Mouse (Mus musculus): ENCODE measurements around the gene Coq6. TPM values are rescaled to one million over a fixed set of nuclear protein-coding genes. Genes with fewer than 3 reads are reported as not detected.

Gene Coq6
- total RNA-seq, 2 experiments from 2014 or later, result 20.0 to 31.0 TPM

DNA sequence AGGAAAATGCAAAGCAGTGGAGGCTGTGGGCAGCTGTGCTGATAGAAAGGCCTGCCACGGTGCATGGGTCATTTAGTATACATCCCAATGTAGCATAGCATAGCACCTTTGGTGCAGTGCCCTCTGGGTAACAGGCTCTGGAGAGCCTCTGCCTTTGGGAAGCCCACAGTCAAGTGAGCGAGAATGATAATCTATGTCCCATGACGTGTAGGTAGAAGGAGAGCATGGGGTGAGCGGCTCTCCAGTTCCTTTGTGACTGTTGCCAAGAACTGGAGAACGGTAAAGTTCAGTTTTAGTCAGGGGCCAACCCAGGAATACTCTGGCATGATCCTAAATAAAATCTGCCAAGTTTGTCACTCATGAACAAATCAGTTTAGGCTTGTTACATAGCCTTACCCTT lies 10.2 kb downstream of the Coq6 start:
- intact Hi-C loops (cut with DNase I), result no loop called here
- TF ChIP-seq CTCF (IDR thresholded peaks at IDR 0.05), result no peak
- Histone ChIP-seq H3K27ac (no peak overlapping the region), H3K4me3 (no peak overlapping the region)
- DNase-seq, result no peak

DNA sequence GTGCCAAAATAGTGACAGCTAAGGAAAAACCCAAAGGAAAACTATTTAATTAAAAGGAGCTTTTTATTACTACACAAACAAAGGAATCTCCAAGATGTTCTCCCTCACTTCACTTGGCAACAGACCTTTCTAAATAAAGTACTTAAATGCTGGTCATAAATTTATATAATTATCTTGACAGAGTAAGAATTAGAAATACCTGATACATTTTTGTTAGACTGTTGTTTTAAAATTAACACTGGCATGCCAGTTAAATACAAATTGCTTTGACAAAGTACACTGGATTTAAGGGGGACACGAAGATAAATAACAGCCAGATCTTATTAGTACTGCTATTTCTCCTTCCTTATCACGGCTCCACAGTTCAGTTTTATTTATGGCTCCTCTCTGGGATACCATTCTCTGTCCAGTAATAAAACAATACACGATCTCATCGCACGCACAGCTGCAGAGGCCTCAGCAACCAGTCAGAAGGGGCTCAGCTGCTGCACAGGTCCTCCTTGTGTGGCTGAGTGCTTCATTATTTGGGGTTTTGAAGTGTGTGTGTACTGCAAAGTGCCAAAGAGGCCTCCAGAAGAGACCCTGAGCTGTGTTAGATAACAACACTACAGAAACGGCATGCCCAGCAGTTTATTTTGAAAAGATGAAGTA lies 12.5 kb downstream of the Coq6 start:
- Histone ChIP-seq H3K27ac (no peak overlapping the region), H3K4me3 (no peak overlapping the region)
- DNase-seq, result no peak
- intact Hi-C loops (cut with DNase I), result no loop called here
- TF ChIP-seq CTCF (IDR thresholded peaks at IDR 0.05), result no peak

DNA sequence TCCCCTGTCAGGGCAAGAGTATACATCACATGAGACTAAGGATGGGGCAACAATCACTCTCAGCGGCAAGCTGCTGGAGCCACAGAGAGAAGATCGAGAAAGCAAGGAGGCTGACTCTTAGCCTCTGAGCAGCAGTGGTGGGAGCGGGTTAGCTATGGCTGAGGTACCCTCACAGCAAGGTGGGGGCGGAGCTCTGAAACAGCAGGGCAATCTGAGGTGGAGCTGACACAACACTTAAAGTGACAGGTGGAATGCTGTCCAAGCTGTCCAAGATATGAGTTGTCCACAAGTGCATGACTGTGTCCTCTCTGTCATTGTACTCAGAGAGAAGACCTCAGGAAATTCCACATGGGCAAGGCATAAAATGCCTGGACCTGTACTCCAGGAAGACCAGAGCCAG lies 20.9 kb downstream of the Coq6 start:
- Histone ChIP-seq H3K4me3 (no peak overlapping the region), H3K27ac (no peak overlapping the region)
- TF ChIP-seq CTCF (IDR thresholded peaks at IDR 0.05), result no peak
- no peak for DNase-seq
- intact Hi-C loops (cut with DNase I), result no loop called here

DNA sequence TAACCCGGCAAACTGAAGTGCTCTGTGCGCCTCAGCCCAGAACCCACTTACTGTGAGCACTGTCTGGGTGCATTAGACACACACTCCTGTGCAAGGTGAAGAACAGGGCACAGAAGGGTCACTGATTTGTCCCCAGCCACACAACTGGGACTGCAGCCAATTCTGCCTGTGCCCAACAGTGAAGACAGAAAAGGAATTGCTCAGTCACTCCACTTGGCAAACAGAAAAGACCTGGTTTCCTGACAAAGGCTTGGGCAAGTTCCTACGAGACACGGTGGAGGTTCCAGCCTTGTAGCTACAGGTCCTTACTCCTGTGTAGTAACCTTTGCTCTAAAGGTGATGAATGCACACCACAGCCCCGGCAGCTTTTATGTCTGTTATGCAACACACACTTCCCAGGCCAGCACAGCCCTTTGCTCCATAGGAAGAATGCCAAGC lies 23.2 kb downstream of the Coq6 start:
- peak; percentile 46 for DNase-seq
- peak overlapping the region; percentile 28; the same call in 1 of the 2 replicates for H3K27ac ChIP-seq
- intact Hi-C loops (cut with DNase I), result no loop called here
- TF ChIP-seq CTCF (IDR thresholded peaks at IDR 0.05), result no peak
- H3K4me3 ChIP-seq, result no peak overlapping the region

DNA sequence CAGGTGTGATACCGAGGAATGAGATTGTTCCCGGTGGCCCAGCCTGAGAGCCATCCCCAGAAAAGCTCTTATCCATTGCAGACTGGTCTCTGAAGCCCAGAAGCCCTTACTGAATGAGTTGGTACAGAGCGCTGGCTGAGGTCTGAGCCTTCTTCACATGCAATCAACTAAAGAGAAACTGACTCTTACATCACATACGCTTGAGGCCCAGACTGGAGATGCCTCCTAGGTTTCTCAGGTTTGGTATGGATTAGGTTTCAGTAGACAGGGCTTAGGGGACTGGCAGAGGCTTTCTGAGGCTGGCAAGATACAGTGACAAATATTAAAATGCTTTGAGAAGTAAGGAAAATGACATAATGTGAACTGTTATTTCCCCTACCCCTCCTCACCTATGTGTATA lies 24.0 kb downstream of the Coq6 start:
- TF ChIP-seq CTCF (IDR thresholded peaks at IDR 0.05), result no peak
- DNase-seq, result no peak
- Histone ChIP-seq H3K27ac (peak overlapping the region; percentile 28; the same call in 1 of the 2 replicates), H3K4me3 (no peak overlapping the region)
- intact Hi-C loops (cut with DNase I), result no loop called here

DNA sequence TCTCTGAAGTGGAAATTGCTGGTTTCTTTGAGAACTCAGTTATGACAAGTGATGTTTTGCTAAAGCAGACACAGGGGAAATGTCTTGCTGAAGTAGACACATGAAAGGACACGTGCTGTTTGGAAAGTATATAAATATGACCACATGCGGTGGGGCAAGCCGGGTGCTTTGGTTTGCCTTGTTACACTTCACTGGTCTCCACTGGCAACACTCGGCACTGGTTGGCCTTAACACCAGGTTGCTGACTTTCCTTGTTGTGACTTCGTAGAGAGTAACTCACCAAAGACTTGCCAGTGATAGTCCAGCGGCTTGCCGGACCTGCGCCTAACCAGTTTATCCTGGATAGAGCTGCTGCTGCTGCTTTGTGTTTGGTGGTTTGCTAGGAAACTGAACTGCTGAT lies 26.6 kb downstream of the Coq6 start:
- TF ChIP-seq CTCF (IDR thresholded peaks at IDR 0.05), result no peak
- intact Hi-C loops (cut with DNase I), result no loop called here
- Histone ChIP-seq H3K27ac (no peak overlapping the region), H3K4me3 (no peak overlapping the region)
- no peak for DNase-seq

DNA sequence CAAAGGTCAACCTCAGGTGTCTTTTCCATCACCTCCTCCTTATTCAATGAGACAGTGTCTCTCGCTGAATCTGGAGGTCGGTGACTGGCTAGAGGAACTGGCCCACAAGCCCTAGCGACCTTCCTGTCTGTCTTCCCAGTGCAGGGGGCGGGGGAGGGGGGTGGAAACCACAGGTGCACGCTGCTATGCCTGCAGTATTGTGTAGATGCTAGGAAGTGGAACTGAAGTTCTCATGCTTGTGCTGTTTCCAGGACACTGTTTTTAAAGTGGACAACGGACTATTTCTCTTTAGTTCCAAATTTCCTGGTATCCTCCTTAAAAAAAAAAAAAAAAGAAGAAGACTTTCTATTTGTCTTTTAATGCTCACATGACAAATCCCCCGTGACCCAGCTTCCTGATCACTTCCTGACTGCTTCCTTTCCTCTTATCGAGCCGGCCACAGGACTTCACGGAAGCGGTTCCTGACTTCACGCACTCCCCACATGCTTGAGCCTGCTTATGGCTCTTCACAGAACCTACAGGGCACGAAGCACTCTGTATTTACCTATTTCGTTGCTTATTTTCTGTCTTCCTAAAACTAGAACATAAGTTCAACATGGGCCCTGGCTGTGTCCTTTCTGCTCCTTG lies 27.4 kb downstream of the Coq6 start:
- Histone ChIP-seq H3K27ac (no peak overlapping the region), H3K4me3 (peak overlapping the region; percentile 22)
- TF ChIP-seq CTCF (IDR thresholded peaks at IDR 0.05), result no peak
- intact Hi-C loops (cut with DNase I), result no loop called here
- DNase-seq, result no peak

DNA sequence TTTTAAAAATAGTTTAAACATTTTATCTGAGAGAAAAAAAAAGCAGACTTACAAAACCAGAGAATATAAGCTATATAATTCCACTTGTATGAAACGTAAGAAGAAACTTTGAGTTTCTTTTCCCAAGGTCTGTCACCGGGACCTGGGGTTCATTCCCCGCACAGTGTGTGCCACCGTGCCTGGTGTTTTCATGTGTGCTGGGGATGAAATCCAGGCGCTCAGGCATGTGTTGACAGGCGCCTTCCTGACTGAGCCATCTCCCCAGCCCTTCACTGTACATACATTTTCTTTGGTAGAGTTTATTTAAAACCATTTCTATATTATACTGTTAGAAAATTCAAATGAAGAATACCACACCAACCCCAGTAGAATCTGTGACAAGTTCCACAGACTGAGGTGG lies 28.9 kb downstream of the Coq6 start:
- DNase-seq, result no peak
- intact Hi-C loops (cut with DNase I), result no loop called here
- no peak overlapping the region for H3K27ac ChIP-seq
- H3K4me3 ChIP-seq, result no peak overlapping the region
- no peak for TF ChIP-seq CTCF (IDR thresholded peaks at IDR 0.05)

DNA sequence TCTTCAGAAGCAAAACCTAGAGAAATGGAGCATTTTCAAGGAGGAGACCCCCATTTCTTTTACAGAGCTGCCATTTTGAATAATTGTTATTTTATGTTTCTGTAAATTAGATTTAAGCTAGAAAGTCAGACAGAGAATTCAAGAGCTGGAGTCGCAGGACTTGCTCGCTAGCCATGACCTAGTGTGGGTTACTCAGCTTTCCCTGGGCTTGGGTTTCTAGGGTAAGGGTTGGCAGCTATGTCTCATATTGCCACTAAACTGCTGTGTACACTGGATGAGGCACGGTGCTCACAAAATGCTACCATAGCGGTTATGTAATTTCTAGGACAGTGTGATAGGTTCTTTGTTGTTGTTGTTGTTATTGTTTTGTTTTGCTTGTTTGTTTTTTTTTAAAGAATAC lies 31.2 kb downstream of the Coq6 start:
- no peak overlapping the region for H3K4me3 ChIP-seq
- H3K27ac ChIP-seq, result 0 out of 2 replicates have a peak overlapping the region, but pooled peaks have one; percentile 4
- DNase-seq, result no peak
- intact Hi-C loops (cut with DNase I), result no loop called here
- TF ChIP-seq CTCF (IDR thresholded peaks at IDR 0.05), result no peak

DNA sequence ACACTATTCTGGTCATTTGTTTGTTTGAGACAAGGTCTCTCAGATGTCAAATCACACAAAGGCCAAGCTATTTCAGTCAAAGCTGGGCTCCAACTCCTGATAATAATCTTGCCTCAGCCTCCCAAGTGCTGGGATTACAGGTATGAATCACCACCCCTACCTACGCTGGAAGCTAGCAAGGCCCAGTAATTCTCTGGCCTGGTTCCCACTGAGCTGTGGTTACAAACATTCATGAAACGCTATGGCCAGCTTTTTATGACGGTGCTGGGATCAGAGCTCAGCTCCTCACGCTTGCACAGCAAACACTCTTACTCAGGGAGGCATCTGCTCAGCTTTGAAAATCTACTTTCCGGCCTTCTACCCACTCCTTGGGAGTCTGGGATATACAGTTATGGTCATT lies 32.4 kb downstream of the Coq6 start:
- DNase-seq, result no peak
- Histone ChIP-seq H3K27ac (no peak overlapping the region), H3K4me3 (no peak overlapping the region)
- intact Hi-C loops (cut with DNase I), result no loop called here
- TF ChIP-seq CTCF (IDR thresholded peaks at IDR 0.05), result no peak

DNA sequence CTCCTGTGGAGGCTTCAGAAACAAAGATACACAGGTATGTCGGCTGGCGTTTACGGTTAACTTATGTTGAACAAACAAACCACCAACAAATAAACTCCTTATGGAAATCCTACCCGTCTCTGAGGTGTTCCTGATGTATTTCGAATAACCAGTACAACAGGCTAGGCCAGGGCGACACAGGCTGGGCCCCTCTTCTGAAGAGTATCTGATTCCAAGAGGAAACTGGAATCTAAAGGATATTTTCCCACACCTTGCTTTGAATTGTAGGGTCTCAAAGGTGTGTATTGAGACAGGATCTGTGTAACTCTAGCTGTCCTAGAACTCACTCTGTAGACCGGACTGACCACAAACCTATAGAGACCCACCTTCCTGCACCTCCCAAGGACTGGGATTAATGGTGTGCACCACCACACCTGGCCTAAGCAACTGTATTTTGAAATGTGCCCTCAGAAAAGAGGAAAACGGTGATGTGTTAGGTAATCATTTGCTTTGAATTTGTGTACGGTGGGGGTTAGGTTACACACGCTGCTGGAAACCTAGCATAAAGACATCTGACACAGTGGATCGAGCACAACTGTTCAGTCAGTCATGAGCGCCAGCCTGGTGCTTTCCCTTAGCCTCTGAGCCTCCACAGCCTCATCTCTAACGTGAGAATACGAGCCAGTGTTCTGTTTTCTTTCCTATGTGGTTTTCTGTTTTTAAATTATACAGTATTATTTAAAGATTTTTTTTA lies 35.7 kb downstream of the Coq6 start:
- TF ChIP-seq CTCF (IDR thresholded peaks at IDR 0.05), result no peak
- no peak for DNase-seq
- no peak overlapping the region for H3K4me3 ChIP-seq
- H3K27ac ChIP-seq, result no peak overlapping the region
- intact Hi-C loops (cut with DNase I), result no loop called here

DNA sequence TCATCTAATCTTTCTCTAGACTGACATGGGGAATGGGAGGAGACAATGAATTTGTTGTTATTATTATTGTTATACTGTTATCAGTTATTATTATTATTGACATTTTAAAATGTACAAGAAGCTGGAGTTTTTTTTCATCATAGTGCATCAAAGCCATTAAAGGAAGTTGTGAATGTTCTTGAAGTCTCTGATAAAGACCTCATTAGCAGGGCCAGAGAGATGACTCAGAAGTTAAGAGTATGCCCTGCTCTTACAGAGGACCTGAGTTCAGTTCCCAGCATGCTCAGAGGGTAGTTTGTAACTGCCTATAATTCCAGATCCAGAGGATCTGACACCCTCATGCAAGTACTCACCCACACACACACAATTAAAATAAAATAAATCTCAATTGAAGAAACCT lies 36.2 kb downstream of the Coq6 start:
- H3K27ac ChIP-seq, result no peak overlapping the region
- H3K4me3 ChIP-seq, result no peak overlapping the region
- no peak for DNase-seq
- intact Hi-C loops (cut with DNase I), result no loop called here
- TF ChIP-seq CTCF (IDR thresholded peaks at IDR 0.05), result no peak

DNA sequence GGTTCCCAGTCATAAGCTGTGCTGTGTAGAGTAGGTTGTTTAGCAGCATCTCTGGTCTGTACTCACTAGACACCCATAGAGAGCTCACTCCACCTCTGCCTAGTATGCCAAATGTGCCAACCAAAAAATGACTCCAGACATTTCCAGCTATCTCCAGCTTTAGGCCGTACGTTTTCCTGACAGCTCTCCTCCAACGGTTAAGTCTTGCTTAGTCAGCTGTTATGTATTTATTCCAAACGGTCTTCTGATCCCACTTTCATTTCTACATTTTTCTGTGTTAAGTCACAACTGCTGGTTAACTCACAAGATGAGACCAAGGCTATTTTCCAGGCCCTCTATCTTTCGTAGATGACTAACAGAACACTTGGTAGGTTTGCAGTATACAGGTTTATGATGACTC lies 37.2 kb downstream of the Coq6 start:
- TF ChIP-seq CTCF (IDR thresholded peaks at IDR 0.05), result no peak
- DNase-seq, result no peak
- no peak overlapping the region for H3K27ac ChIP-seq
- intact Hi-C loops (cut with DNase I), result no loop called here
- no peak overlapping the region for H3K4me3 ChIP-seq

Measured in gastrocnemius, adult 2 months (tissue).